Mouse (Mus musculus) neural tube, embryonic 15.5 days (tissue): ENCODE data around the gene Chst8. TPM values are rescaled to one million over a fixed set of nuclear protein-coding genes. Genes with fewer than 3 reads are reported as not detected.
A peak's percentile ranks its signal among the peaks of the same experiment; 100 is the strongest.

Experiments
- ATAC-seq: fragments of 200-750 bp; cut with Nextera tagmentation; 2 replicates; pipeline ENCODE4 v1.8.0; 2017; ENCODE audit warnings: mild to moderate bottlenecking, moderate TSS enrichment, moderate library complexity; ENCODE audit not compliant: low FRiP score
- H3K27ac ChIP-seq: fragments of 300-500 bp; sonication (generic); replicated peaks from 2 replicates; pipeline ENCODE4 v1.5.1; 2015; ENCODE audit warnings: mild to moderate bottlenecking, inconsistent platforms
- H3K27me3 ChIP-seq: fragments of 300-500 bp; sonication (generic); replicated peaks from 2 replicates; pipeline ENCODE4 v1.6.1; 2015; ENCODE audit warnings: inconsistent platforms
- H3K36me3 ChIP-seq: fragments of 300-500 bp; sonication (generic); 2 replicates; pipeline ENCODE4 v1.6.1; 2015; ENCODE audit warnings: inconsistent platforms
- H3K4me1 ChIP-seq: fragments of 300-500 bp; sonication (generic); 2 replicates; pipeline ENCODE4 v1.6.1; 2015; ENCODE audit warnings: inconsistent platforms
- H3K4me2 ChIP-seq: fragments of 300-500 bp; sonication (generic); 2 replicates; pipeline ENCODE4 v1.6.1; 2015; ENCODE audit warnings: inconsistent platforms, mild to moderate bottlenecking, moderate library complexity
- H3K4me3 ChIP-seq: fragments of 300-500 bp; sonication (generic); replicated peaks from 2 replicates; pipeline ENCODE4 v1.5.1; 2015; ENCODE audit warnings: mild to moderate bottlenecking, inconsistent platforms
- H3K9ac ChIP-seq: fragments of 300-500 bp; sonication (generic); replicated peaks from 2 replicates; pipeline ENCODE4 v1.6.1; 2015; ENCODE audit warnings: mild to moderate bottlenecking, inconsistent platforms
- H3K9me3 ChIP-seq: fragments of 300-500 bp; sonication (generic); replicated peaks from 2 replicates; pipeline ENCODE4 v1.6.1; 2016; ENCODE audit warnings: inconsistent platforms
- WGBS: fragments of 180-500 bp; shearing (Covaris S2); methylation state at CpG from one replicate; pipeline ENCODE4 v1.1.7; 2015; ENCODE audit warnings: mixed read lengths; 5-methylcytosine and 5-hydroxymethylcytosine counted together
- polyA plus RNA-seq: library from polyadenylated mRNA; unstranded; fragments of >200 nt; fragmentation: Nextera tagmentation; extraction: Ambion mirVana; gene quantifications from 2 replicates; pipeline ENCODE4 v1.2.1, GENCODE M21; 2015

Gene Chst8
- polyA plus RNA-seq, 1 experiment from 2014 or later = 13.3 TPM

DNA sequence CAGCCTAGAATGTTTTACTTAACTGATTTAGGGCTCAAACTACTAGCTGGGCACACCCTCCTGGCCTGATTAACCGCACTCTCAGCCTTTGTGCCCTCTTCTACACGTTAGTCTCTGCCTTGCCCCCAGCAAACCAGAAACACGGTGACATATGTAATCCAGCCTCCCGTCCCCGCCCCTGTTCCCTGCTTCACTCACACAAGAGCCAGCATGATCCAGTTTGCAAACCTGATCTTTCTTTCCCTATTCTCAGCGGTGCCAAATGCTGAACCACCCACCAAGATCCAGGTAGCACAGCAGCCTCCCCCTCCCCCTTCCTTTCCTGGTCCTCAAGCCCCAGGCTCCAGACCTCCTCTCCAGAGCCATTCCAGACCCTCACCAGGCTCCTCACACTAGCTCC, 169.2 kb downstream of the Chst8 start:
- Histone ChIP-seq H3K4me2 (no peak overlapping the region), H3K4me3 (no peak overlapping the region), H3K36me3 (peaks cover 60% of the 10 kb centered on the region), H3K27ac (no peak overlapping the region), H3K4me1 (peaks cover 40% of the 10 kb centered on the region), H3K9me3 (no peaks in the 10 kb centered on the region), H3K9ac (no peak overlapping the region), H3K27me3 (no peaks in the 10 kb centered on the region)
- no peak for ATAC-seq
- WGBS = 79% methylated on average over 6 of the region's 6 CpGs

DNA sequence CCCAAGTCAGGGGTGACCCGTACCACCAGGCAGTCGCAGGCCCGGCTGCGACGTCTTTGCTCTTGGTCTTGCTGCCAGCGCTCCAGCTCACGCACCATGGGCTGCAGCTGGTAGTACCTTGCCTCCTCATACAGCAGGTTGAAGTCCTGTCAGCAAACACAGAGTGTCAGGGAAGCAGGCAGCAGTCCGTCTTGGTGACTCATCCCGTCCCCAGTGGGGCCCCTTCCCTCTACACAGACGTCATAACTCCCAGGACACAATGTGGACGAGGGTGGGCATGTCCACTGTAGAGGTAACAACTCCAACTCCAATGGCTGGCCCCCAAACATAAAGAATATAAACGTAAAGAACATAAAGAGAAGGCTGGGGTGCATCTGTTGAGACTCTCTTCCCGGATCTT, 170.5 kb downstream of the Chst8 start:
- H3K9ac ChIP-seq = no peak overlapping the region
- H3K27me3 ChIP-seq = no peaks in the 10 kb centered on the region
- H3K4me2 ChIP-seq = no peak overlapping the region
- peaks cover 35% of the 10 kb centered on the region for H3K4me1 ChIP-seq
- no peaks in the 10 kb centered on the region for H3K9me3 ChIP-seq
- 88% methylated on average over 13 of the region's 13 CpGs for WGBS
- ATAC-seq = no peak
- peaks cover 52% of the 10 kb centered on the region for H3K36me3 ChIP-seq
- H3K4me3 ChIP-seq = no peak overlapping the region
- H3K27ac ChIP-seq = no peak overlapping the region

DNA sequence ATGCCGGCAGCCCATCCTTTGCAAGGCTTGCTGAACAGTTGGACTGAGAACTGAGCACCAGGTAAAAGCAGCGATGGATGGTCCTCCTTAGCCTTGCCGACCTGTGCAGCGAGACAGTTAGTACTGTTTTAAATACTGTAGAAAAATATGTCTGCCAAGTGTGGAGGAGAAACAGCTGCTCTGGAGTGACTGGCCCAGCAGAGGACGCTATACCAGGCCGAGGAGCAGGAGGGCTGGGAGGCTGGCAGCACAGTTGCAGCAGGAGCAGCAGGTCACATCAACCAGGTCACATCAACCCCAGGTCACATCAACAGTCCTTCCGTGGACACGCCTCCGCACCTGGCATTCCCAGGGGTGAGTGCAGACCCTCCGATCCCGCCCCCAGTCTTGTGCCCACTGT, 172.7 kb downstream of the Chst8 start:
- H3K27ac ChIP-seq = no peak overlapping the region
- H3K9me3 ChIP-seq = no peaks in the 10 kb centered on the region
- H3K36me3 ChIP-seq = peaks cover 46% of the 10 kb centered on the region
- no peak overlapping the region for H3K4me2 ChIP-seq
- H3K9ac ChIP-seq = no peak overlapping the region
- WGBS = 87% methylated on average over 11 of the region's 11 CpGs
- peaks cover 15% of the 10 kb centered on the region for H3K4me1 ChIP-seq
- H3K27me3 ChIP-seq = no peaks in the 10 kb centered on the region
- H3K4me3 ChIP-seq = no peak overlapping the region
- ATAC-seq = no peak

DNA sequence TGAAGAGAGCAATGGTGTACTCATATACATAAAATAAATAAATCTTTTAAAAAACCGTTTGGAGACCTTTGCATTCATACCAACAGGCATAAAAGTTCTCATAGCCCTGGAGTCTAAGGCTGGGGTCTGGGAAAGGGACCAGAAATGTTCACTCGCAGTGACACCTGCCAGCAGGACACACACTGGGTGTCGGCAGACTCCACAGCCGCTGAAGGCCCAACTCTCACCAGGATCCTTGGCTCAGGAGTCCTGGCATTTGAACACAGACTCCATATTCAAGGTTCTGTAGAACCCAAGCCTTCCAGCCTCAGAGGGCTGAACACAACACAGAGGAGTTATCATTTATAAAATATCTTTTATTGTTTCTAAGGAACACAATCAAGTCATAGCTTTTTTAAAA, 175.8 kb downstream of the Chst8 start:
- WGBS = 73% methylated on average over 4 of the region's 4 CpGs
- H3K27ac ChIP-seq = no peak overlapping the region
- H3K4me1 ChIP-seq = peaks cover 3% of the 10 kb centered on the region; the same call in 1 of the 2 replicates
- no peak overlapping the region for H3K9ac ChIP-seq
- no peak for ATAC-seq
- H3K36me3 ChIP-seq = peaks cover 27% of the 10 kb centered on the region
- H3K27me3 ChIP-seq = no peaks in the 10 kb centered on the region
- no peak overlapping the region for H3K4me2 ChIP-seq
- H3K4me3 ChIP-seq = no peak overlapping the region
- H3K9me3 ChIP-seq = no peaks in the 10 kb centered on the region

DNA sequence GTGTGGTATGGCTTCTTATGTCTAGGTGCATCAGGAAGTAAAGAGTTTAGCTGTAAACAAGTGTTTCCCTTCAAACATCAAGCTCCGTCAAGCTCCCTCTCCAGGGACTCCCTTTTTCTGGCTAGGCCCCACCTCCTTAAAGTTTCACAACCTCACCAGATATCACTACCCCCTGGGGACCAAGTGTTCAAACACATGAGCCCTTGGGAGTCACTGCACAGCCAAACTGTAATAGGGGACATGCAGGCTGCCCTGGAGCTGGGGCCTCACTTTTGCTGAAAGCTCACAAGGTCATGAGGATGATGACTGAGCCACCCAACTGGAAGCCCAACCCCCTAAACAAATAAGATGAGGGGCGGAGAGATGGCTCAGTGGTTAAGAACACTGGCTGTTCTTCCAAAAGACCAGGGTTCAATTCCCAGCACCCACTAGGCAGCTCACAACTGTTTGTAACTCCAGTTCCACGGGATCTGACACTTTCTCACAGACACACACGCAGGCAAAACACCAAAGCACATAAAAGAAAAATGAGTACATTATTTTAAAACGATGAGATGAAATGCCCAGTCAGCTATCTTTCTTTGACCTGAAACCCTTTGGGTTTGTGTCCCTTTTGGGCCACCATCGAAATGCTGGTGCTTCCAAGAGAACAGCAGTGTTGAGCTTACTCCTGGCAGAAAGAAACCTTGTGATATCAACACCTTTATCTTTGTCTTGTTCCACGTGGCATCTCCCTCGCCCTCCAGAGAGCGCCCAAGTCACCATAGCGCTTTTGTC, 179.4 kb downstream of the Chst8 start:
- WGBS = 78% methylated on average over 10 of the region's 10 CpGs
- no peak overlapping the region for H3K4me3 ChIP-seq
- H3K4me2 ChIP-seq = no peak overlapping the region
- H3K27me3 ChIP-seq = no peaks in the 10 kb centered on the region
- H3K4me1 ChIP-seq = peaks cover 20% of the 10 kb centered on the region
- H3K9ac ChIP-seq = no peak overlapping the region
- no peaks in the 10 kb centered on the region for H3K36me3 ChIP-seq
- H3K27ac ChIP-seq = no peak overlapping the region
- H3K9me3 ChIP-seq = no peaks in the 10 kb centered on the region
- ATAC-seq = no peak

DNA sequence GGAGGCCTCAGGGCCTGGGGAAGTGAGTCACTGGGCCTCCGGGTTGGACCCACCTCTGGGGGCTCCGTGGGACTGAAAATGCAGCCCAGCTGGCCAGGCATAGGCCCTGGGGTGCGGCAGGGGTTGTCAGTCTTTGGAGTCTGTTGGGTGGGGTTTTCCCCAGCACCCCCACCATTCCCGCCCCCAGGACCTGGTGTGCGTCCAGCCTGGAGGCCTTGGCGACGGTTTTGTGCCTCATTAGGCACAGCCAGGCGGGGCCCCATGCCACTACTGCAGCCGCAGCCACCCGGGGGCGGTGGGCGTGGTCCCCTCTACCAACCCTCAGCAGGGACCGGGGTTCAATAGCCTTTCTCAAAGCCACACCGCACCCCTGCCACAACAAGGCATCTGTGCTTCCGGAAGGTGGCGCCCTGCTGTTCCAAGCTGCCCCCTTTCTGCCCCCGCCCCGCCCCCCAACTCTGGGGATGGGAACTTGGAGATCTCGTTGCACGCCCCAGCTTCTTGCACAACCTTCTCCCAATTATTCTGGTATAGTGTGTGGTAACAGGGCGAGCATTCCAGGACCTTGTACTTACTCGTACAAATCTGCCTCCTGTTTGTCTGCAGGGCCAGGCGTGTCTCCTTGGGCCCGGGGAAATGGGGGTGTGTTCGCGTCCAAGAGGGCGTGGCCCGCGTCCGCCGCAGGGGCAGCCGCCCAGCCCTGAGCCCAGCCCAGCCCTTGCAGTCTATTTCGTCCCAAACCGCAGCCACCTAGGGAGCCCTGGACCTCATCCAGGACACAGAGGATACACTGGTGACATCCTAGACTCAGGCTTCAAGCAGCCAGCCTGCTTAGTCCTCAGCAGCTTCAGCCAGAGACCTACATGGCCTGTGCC, 182.1 kb downstream of the Chst8 start:
- under 1% methylated on average over 34 of the region's 34 CpGs for WGBS

DNA sequence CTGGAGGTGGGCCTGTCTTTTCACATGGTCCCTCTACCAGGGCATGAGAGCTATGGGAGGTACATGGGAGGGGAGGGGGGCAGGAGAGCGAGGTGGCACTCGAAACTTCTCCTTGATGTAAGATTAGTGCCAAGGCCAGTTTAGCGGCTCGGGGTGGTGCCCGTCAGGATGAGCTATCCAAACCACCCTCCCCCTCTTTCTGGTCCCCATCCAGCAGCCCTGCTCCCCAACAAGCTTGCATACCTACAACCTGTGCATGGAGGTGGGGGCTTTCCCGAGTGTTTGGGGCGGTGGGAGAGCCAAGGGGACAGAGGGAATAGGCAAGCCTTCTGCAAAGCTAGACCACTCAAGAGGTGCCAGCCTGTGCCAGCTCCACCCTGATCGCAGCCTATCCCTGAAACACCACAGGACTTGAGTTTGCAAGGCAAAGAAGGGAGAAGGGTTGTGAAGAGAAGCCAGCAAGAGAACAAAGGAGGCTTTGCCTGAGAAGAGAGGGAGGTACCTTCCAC, 182.8 kb downstream of the Chst8 start:
- 42% methylated on average over 8 of the region's 8 CpGs for WGBS
- no peak; the same call in 1 of the 2 replicates for ATAC-seq
- Histone ChIP-seq H3K9ac (peak overlapping the region; percentile 38; the same call in 1 of the 2 replicates), H3K4me3 (peak overlapping the region; percentile 29), H3K27me3 (no peaks in the 10 kb centered on the region), H3K4me1 (peaks cover 17% of the 10 kb centered on the region), H3K36me3 (no peaks in the 10 kb centered on the region), H3K27ac (peak overlapping the region; percentile 56), H3K4me2 (peak overlapping the region; percentile 62), H3K9me3 (no peaks in the 10 kb centered on the region)

More for the DNA sequence above, 182.1 kb downstream of the Chst8 start:
- H3K4me2 ChIP-seq = peak overlapping the region; percentile 62
- H3K4me1 ChIP-seq = peaks cover 17% of the 10 kb centered on the region
- peak; percentile 85 for ATAC-seq
- H3K36me3 ChIP-seq = no peaks in the 10 kb centered on the region
- no peaks in the 10 kb centered on the region for H3K9me3 ChIP-seq
- H3K4me3 ChIP-seq = peak overlapping the region; percentile 29
- no peaks in the 10 kb centered on the region for H3K27me3 ChIP-seq
- peak overlapping the region; percentile 56; the same call in 1 of the 2 replicates for H3K27ac ChIP-seq
- H3K9ac ChIP-seq = peak overlapping the region; percentile 38; the same call in 1 of the 2 replicates

Other genes starting within 250 kb of the Chst8 start
- 26.0 and 26.9 TPM in 2 replicates for gene Kctd15, start 156.0 kb downstream of the Chst8 start, polyA plus RNA-seq
- gene Pepd, start 99.7 kb upstream of the Chst8 start, polyA plus RNA-seq = 67.5 and 74.9 TPM in 2 replicates
- 27.5 and 29.5 TPM in 2 replicates for gene Cebpg, start 243.9 kb upstream of the Chst8 start, polyA plus RNA-seq